10 mouse cellular contexts compared by ENCODE assay signal in the genomic region with DNA sequence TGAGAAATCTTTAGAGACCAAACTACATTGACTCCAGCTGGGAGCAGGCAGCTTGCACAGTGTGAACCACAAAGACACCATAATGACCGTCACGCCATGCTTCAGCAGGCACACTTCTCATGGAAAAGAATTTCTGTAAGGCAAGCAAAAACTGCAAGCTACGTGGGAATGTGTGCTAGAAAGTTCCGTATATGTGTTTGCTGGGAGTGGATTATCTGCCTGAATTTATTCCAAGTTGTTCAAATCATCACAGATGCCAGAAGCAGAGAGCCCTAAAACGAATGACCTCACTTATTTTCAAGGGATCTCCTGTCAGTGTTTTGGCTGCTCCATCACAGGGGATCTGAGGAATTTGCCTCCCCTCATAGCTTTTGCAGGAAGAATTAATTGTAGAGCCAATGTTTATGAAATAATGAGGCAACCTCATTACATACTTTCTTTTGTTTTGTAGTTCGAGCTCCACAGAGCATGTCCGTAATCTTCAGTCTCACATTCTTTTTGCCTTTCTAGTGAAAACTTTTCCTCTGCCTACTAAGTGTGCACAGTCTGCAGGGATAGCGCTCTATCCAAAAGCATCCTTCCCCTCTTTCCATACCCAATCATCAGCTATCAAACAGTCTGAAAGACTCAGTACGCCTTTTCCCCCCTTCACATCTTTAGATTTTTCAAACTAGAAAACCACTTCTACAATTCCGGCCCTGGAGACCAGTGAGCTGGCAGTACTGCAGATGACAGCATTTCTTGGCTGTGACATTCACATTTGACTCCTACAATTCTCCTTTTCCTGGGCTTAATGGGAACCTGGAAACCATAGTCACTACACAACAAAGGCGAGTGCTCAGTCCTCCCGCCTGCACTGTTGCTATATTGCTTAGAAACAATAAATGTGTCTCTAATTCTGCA.
DNase-seq lines count a peak whose midpoint lies in the region; ATAC-seq and TF ChIP-seq lines count a peak whose summit lies in the region.
"Had no signal": no experiment of that assay in that cellular context is flagged by ENCODE, and none has a peak within 500 bp of the region (broad histone marks: within the 10 kb centered on the region; RNA-seq: fewer than 3 reads in every experiment).

No protein-coding gene starts in this region.

- intact Hi-C loops in left cerebral cortex, postnatal 4 days (cut with DNase I) = no loop called here

- DNase-seq in heart, adult 11 months = peak; percentile 21
- peak; percentile 65 for DNase-seq in limb, embryonic 14.5 days (ENCODE audit: low spot score)
- DNase-seq in limb, embryonic 10.5 days (ENCODE audit: low spot score) = no peak
- DNase-seq in adrenal gland, postnatal 25 days = no peak
- DNase-seq in left cerebral cortex, postnatal 4 days = no peak
- DNase-seq: liver, embryonic 13.5 days had no signal

- H3K36me3 ChIP-seq in heart, embryonic 12.5 days = no peaks in the 10 kb centered on the region
- H3K36me3 ChIP-seq in limb, embryonic 14.5 days (ENCODE audit: control insufficient read depth, insufficient read depth, low read length) = no peaks in the 10 kb centered on the region
- H3K36me3 ChIP-seq in limb, embryonic 10.5 days = no peaks in the 10 kb centered on the region
- no peaks in the 10 kb centered on the region for H3K36me3 ChIP-seq in embryonic facial prominence, embryonic 15.5 days
- no peaks in the 10 kb centered on the region for H3K36me3 ChIP-seq in midbrain, embryonic 12.5 days
- H3K36me3 ChIP-seq: liver, embryonic 13.5 days had no signal

- no peak overlapping the region for H3K4me2 ChIP-seq in heart, embryonic 12.5 days
- H3K4me2 ChIP-seq in limb, embryonic 14.5 days (replicated peaks; ENCODE audit: low read depth, low read length, severe bottlenecking) = no peak overlapping the region
- H3K4me2 ChIP-seq in embryonic facial prominence, embryonic 15.5 days (replicated peaks) = no peak overlapping the region
- no peak overlapping the region for H3K4me2 ChIP-seq in midbrain, embryonic 12.5 days (replicated peaks)
- H3K4me2 ChIP-seq: liver, embryonic 13.5 days had no signal

- H3K9me3 ChIP-seq in heart, embryonic 12.5 days (replicated peaks) = no peaks in the 10 kb centered on the region
- H3K9me3 ChIP-seq in limb, embryonic 14.5 days (ENCODE audit: control insufficient read depth, low read length) = no peaks in the 10 kb centered on the region
- no peaks in the 10 kb centered on the region for H3K9me3 ChIP-seq in limb, embryonic 10.5 days (replicated peaks)
- no peaks in the 10 kb centered on the region for H3K9me3 ChIP-seq in embryonic facial prominence, embryonic 15.5 days (replicated peaks)
- no peaks in the 10 kb centered on the region for H3K9me3 ChIP-seq in midbrain, embryonic 12.5 days

- WGBS in heart, embryonic 12.5 days = 73% methylated on average over 12 of the region's 12 CpGs
- 58% methylated on average over 12 of the region's 12 CpGs for WGBS in limb, embryonic 14.5 days
- WGBS in limb, embryonic 10.5 days = 87% methylated on average over 12 of the region's 12 CpGs
- 51% methylated on average over 12 of the region's 12 CpGs for WGBS in embryonic facial prominence, embryonic 15.5 days
- WGBS in midbrain, embryonic 12.5 days = 45% methylated on average over 12 of the region's 12 CpGs

- no peak overlapping the region for H3K9ac ChIP-seq in heart, embryonic 12.5 days
- no peak overlapping the region for H3K9ac ChIP-seq in limb, embryonic 14.5 days (ENCODE audit: low read depth, low read length, severe bottlenecking)
- H3K9ac ChIP-seq in embryonic facial prominence, embryonic 15.5 days = no peak overlapping the region
- no peak overlapping the region for H3K9ac ChIP-seq in midbrain, embryonic 12.5 days (replicated peaks)
- H3K9ac ChIP-seq: liver, embryonic 13.5 days had no signal

- no peak for ATAC-seq in heart, embryonic 12.5 days (ENCODE audit: insufficient number of reproducible peaks, low FRiP score)
- peak; percentile 57; the same call in 1 of the 2 replicates for ATAC-seq in limb, embryonic 14.5 days (ENCODE audit: low FRiP score, low read depth)
- no peak for ATAC-seq in embryonic facial prominence, embryonic 15.5 days (ENCODE audit: insufficient number of reproducible peaks, low FRiP score, low TSS enrichment, low read depth)
- ATAC-seq in midbrain, embryonic 12.5 days (ENCODE audit: low FRiP score, low read depth) = peak; percentile 58; the same call in 1 of the 2 replicates

- H3K4me3 ChIP-seq in heart, embryonic 12.5 days = no peak overlapping the region
- H3K4me3 ChIP-seq in limb, embryonic 14.5 days (replicated peaks; ENCODE audit: low read length) = no peak overlapping the region
- no peak overlapping the region for H3K4me3 ChIP-seq in limb, embryonic 10.5 days
- H3K4me3 ChIP-seq in embryonic facial prominence, embryonic 15.5 days (replicated peaks) = no peak overlapping the region
- no peak overlapping the region for H3K4me3 ChIP-seq in midbrain, embryonic 12.5 days
- H3K4me3 ChIP-seq: liver, embryonic 13.5 days; myocyte had no signal

- TF ChIP-seq POLR2A in limb, embryonic 14.5 days (IDR thresholded peaks at IDR 0.05; ENCODE audit: borderline replicate concordance, extremely low read depth, insufficient read depth, insufficient read length) = no peak

- H3K27ac ChIP-seq in heart, embryonic 12.5 days (ENCODE audit: poor library complexity, severe bottlenecking) = no peak overlapping the region
- H3K27ac ChIP-seq in limb, embryonic 14.5 days (replicated peaks; ENCODE audit: low read depth, low read length) = peak overlapping the region; percentile 21; the same call in 1 of the 2 replicates
- no peak overlapping the region for H3K27ac ChIP-seq in limb, embryonic 10.5 days
- 0 out of 2 replicates have a peak overlapping the region, but pooled peaks have one; percentile 34 for H3K27ac ChIP-seq in embryonic facial prominence, embryonic 15.5 days (replicated peaks)
- H3K27ac ChIP-seq in midbrain, embryonic 12.5 days (replicated peaks) = no peak overlapping the region
- H3K27ac ChIP-seq: liver, embryonic 13.5 days had no signal

- no peaks in the 10 kb centered on the region for H3K4me1 ChIP-seq in heart, embryonic 12.5 days (replicated peaks)
- peaks cover 3% of the 10 kb centered on the region; the same call in 1 of the 2 replicates for H3K4me1 ChIP-seq in limb, embryonic 14.5 days (ENCODE audit: control insufficient read depth, insufficient read depth, low read length)
- H3K4me1 ChIP-seq in limb, embryonic 10.5 days = no peaks in the 10 kb centered on the region
- H3K4me1 ChIP-seq in embryonic facial prominence, embryonic 15.5 days = no peaks in the 10 kb centered on the region
- H3K4me1 ChIP-seq in midbrain, embryonic 12.5 days = peaks cover 9% of the 10 kb centered on the region
- H3K4me1 ChIP-seq: liver, embryonic 13.5 days had no signal

- H3K27me3 ChIP-seq in heart, embryonic 12.5 days (replicated peaks) = no peaks in the 10 kb centered on the region
- no peaks in the 10 kb centered on the region for H3K27me3 ChIP-seq in limb, embryonic 14.5 days (ENCODE audit: control insufficient read depth, insufficient read depth, low read length)
- no peaks in the 10 kb centered on the region for H3K27me3 ChIP-seq in limb, embryonic 10.5 days (ENCODE audit: low read depth, poor library complexity, severe bottlenecking)
- no peaks in the 10 kb centered on the region for H3K27me3 ChIP-seq in embryonic facial prominence, embryonic 15.5 days
- H3K27me3 ChIP-seq in midbrain, embryonic 12.5 days = no peaks in the 10 kb centered on the region
- H3K27me3 ChIP-seq: liver, embryonic 13.5 days had no signal

Comparison
In these comparisons a context has a peak if more than half of its experiments do, and no peak if none do; other contexts are left out.
1. DNase-seq: peak in heart, adult 11 months (single experiment) and limb, embryonic 14.5 days (single experiment); none in limb, embryonic 10.5 days (single experiment), adrenal gland, postnatal 25 days (single experiment) and left cerebral cortex, postnatal 4 days (single experiment).
2. H3K27ac ChIP-seq: peak in limb, embryonic 14.5 days (single experiment) and embryonic facial prominence, embryonic 15.5 days (single experiment); none in heart, embryonic 12.5 days (single experiment), limb, embryonic 10.5 days (single experiment) and midbrain, embryonic 12.5 days (single experiment).
3. ATAC-seq: peak in limb, embryonic 14.5 days (single experiment) and midbrain, embryonic 12.5 days (single experiment); none in heart, embryonic 12.5 days (single experiment) and embryonic facial prominence, embryonic 15.5 days (single experiment).